Mouse (Mus musculus) hindbrain, embryonic 11.5 days (tissue): ENCODE data around the gene Gli1. TPM values are rescaled to one million over a fixed set of nuclear protein-coding genes. Genes with fewer than 3 reads are reported as not detected.

Source experiments
- ATAC-seq: fragments of 200-750 bp; cut with Nextera tagmentation; 2 replicates; pipeline ENCODE4 v1.8.0; 2017; ENCODE audit warnings: mild to moderate bottlenecking, moderate TSS enrichment, moderate library complexity; ENCODE audit not compliant: low FRiP score
- DNase-seq: peaks from one replicate; pipeline ENCODE4 v3.0.0-alpha.2; 2015; ENCODE audit warnings: low spot score
- H3K27ac ChIP-seq: fragments of 300-500 bp; sonication (generic); 2 replicates; pipeline ENCODE4 v1.5.1; 2014; ENCODE audit warnings: mild to moderate bottlenecking, low read depth, low read length
- H3K27me3 ChIP-seq: fragments of 300-500 bp; sonication (generic); 2 replicates; pipeline ENCODE4 v1.6.1; 2014; ENCODE audit warnings: mild to moderate bottlenecking, low read length, moderate library complexity, mixed read lengths; ENCODE audit not compliant: control insufficient read depth, insufficient read depth
- H3K36me3 ChIP-seq: fragments of 300-500 bp; sonication (generic); 2 replicates; pipeline ENCODE4 v1.6.1; 2014; ENCODE audit warnings: mild to moderate bottlenecking, low read length, moderate library complexity, mixed read lengths; ENCODE audit not compliant: control insufficient read depth, insufficient read depth
- H3K4me1 ChIP-seq: fragments of 300-500 bp; sonication (generic); replicated peaks from 2 replicates; pipeline ENCODE4 v1.6.1; 2014; ENCODE audit warnings: low read length, mixed read lengths; ENCODE audit not compliant: control insufficient read depth, insufficient read depth
- H3K4me2 ChIP-seq: fragments of 300-500 bp; sonication (generic); replicated peaks from 2 replicates; pipeline ENCODE4 v1.6.1; 2014; ENCODE audit warnings: mild to moderate bottlenecking, low read depth, low read length
- H3K4me3 ChIP-seq: fragments of 300-500 bp; sonication (generic); 2 replicates; pipeline ENCODE4 v1.5.1; 2014; ENCODE audit warnings: low read depth, low read length
- H3K9ac ChIP-seq: fragments of 300-500 bp; sonication (generic); 2 replicates; pipeline ENCODE4 v1.6.1; 2014; ENCODE audit warnings: low read depth, low read length
- H3K9me3 ChIP-seq: fragments of 300-500 bp; sonication (generic); 2 replicates; pipeline ENCODE4 v1.6.1; 2016; ENCODE audit warnings: low read length; ENCODE audit not compliant: control insufficient read depth
- WGBS: fragments of 180-500 bp; shearing (Covaris S2); extraction: QIAGEN DNeasy Blood & Tissue Kit; methylation state at CpG from one replicate; pipeline ENCODE4 v1.1.7; 2014; 5-methylcytosine and 5-hydroxymethylcytosine counted together
- polyA plus RNA-seq: library from polyadenylated mRNA; unstranded; fragments of >200 nt; fragmentation: Nextera tagmentation; extraction: Ambion mirVana; gene quantifications from 2 replicates; pipeline ENCODE4 v1.2.1, GENCODE M21; 2014

Gene Gli1
- polyA plus RNA-seq, 1 experiment from 2014 or later: 3.2 TPM

GRCm38 (mm10) chr10:127282620-127283215 lies 59.1 kb downstream of the Gli1 start:
- Histone ChIP-seq H3K9ac (no peak overlapping the region), H3K27ac (no peak overlapping the region), H3K27me3 (no peaks in the 10 kb centered on the region), H3K4me1 (peaks cover 15% of the 10 kb centered on the region), H3K4me3 (no peak overlapping the region), H3K36me3 (peaks cover 35% of the 10 kb centered on the region), H3K9me3 (no peaks in the 10 kb centered on the region), H3K4me2 (no peak overlapping the region)
- WGBS: 90% methylated on average over 13 of the region's 13 CpGs
- DNase-seq (no peak), ATAC-seq (no peak)

DNA sequence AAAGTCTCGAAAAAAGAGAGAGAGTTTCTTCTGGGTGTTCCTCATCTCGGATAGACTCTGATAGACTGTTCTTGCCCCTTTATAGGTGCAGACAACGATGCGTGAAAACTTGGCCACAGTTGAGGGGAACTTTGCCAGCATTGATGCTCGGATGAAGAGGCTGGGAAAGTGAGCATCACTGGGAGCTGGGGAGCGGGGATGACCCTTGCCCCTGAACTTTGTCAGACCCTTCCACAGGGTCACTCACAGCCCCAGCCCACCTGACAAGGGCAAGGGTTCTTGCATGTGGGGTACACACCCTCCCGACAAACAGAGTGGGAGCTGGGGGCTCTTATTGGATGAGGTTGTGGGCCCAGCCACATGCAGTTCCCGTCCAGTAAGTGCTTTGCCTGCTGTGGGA lies 60.5 kb downstream of the Gli1 start:
- 89% methylated on average over 8 of the region's 8 CpGs for WGBS
- Histone ChIP-seq H3K9me3 (no peaks in the 10 kb centered on the region), H3K9ac (no peak overlapping the region), H3K36me3 (peaks cover 40% of the 10 kb centered on the region), H3K27me3 (no peaks in the 10 kb centered on the region), H3K27ac (no peak overlapping the region), H3K4me3 (no peak overlapping the region), H3K4me1 (peaks cover 3% of the 10 kb centered on the region; the same call in 1 of the 2 replicates), H3K4me2 (no peak overlapping the region)
- ATAC-seq (no peak), DNase-seq (no peak)

Other genes with a start within 250 kb of the Gli1 start
- gene Os9, start 220.8 kb downstream of the Gli1 start, polyA plus RNA-seq: 40.3 and 46.6 TPM in 2 replicates
- gene B4galnt1, start 176.7 kb downstream of the Gli1 start, polyA plus RNA-seq: 10.4 and 12.4 TPM in 2 replicates
- gene Slc26a10, start 161.3 kb downstream of the Gli1 start, polyA plus RNA-seq: 0.73 and 0.96 TPM in 2 replicates
- gene Arhgef25, start 151.9 kb downstream of the Gli1 start, polyA plus RNA-seq: 30.1 and 32.0 TPM in 2 replicates
- 143 and 158 TPM in 2 replicates for gene Dtx3, start 146.2 kb downstream of the Gli1 start, polyA plus RNA-seq
- gene Pip4k2c, start 130.4 kb downstream of the Gli1 start, polyA plus RNA-seq: 11.8 and 12.9 TPM in 2 replicates
- 41.4 and 42.2 TPM in 2 replicates for gene Kif5a, start 78.6 kb downstream of the Gli1 start, polyA plus RNA-seq
- 210 and 214 TPM in 2 replicates for gene Dctn2, start 75.6 kb downstream of the Gli1 start, polyA plus RNA-seq
- 14.2 and 17.5 TPM in 2 replicates for gene Mbd6, start 53.0 kb downstream of the Gli1 start, polyA plus RNA-seq
- 173 and 179 TPM in 2 replicates for gene Mars, start 30.2 kb downstream of the Gli1 start, polyA plus RNA-seq
- gene Arhgap9, start 20.0 kb downstream of the Gli1 start, polyA plus RNA-seq: 1.1 and 2.2 TPM in 2 replicates
- gene Inhbe, start 12.4 kb upstream of the Gli1 start, polyA plus RNA-seq: 0.05 TPM in 1 of 2 replicates, not detected in the other
- not detected in 2 replicates for gene Inhbc, start 28.5 kb upstream of the Gli1 start, polyA plus RNA-seq
- gene R3hdm2, start 38.4 kb upstream of the Gli1 start, polyA plus RNA-seq: 26.2 and 33.0 TPM in 2 replicates
- 0.36 and 0.43 TPM in 2 replicates for gene Stac3, start 159.7 kb upstream of the Gli1 start, polyA plus RNA-seq
- 6.5 and 7.0 TPM in 2 replicates for gene Ndufa4l2, start 173.0 kb upstream of the Gli1 start, polyA plus RNA-seq
- 70.3 and 70.4 TPM in 2 replicates for gene Shmt2, start 180.5 kb upstream of the Gli1 start, polyA plus RNA-seq
- gene Nxph4, start 192.6 kb upstream of the Gli1 start, polyA plus RNA-seq: 54.5 and 59.8 TPM in 2 replicates